Mouse (Mus musculus): ENCODE measurements around the gene Cabp1. TPM values are rescaled to one million over a fixed set of nuclear protein-coding genes. Genes with fewer than 3 reads are reported as not detected.

Gene Cabp1
- polyA plus RNA-seq, 1 experiment from 2014 or later: not detected

DNA sequence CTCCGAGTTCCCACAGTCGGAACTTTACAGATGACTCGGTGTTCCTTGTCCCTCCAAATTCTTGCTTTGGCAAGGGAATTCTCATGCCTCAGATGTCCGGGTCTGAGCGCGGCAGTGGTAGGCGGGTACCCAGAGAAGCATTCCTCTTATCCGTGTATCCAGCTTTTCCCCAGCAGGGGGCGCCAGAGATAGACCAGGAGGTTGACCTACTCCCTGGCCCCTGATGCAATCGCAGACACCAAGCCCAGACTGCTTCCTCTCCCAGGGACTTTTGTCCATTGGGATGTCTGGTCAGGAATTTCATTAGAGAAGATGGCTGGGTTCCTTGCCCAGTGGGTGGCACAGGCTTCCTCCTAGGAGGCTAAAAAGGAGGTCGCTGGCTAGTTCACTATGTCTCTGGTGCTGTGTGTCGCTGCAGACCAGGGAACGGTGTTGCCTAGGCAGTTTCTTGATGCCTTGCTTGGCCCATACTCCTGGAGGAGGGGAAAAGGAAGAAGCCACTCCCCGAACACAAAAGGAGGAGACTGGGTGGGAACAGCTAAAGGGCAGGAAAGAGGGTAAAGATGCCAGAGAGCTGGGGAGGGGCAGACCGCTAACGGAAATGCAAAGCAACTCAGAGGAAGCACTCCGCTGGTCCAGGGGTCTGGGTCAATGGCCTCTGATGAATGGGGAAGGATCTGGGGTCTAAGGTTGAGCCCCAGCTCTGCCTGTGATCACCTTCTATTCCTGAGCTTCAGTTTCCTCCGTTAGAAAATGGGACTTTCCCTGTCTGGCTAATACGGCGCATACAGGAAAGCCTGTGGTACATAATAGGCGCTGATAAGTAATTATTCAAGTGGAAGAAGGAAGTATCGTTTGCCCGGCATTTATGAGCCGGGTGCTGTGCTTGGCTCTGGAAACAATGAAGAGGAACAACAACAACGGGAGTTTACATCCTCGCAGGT lies 6.7 kb downstream of the Cabp1 start:
- Histone ChIP-seq H3K36me3 (no peaks in the 10 kb centered on the region), H3K4me1 (replicated peaks) (peaks cover 15% of the 10 kb centered on the region), H3K27ac (no peak overlapping the region), H3K9ac (peak overlapping the region; percentile 17; the same call in 1 of the 2 replicates), H3K9me3 (replicated peaks) (no peaks in the 10 kb centered on the region; the same call in 1 of the 2 replicates), H3K4me2 (peak overlapping the region; percentile 51), H3K27me3 (peaks cover 96% of the 10 kb centered on the region), H3K4me3 (replicated peaks) (peak overlapping the region; percentile 32)
- 4% methylated on average over 26 of the region's 26 CpGs for WGBS (ENCODE audit: insufficient replicate concordance)
- DNase-seq (peak; percentile 78), ATAC-seq (ENCODE audit: low read depth) (peak; percentile 72)

DNA sequence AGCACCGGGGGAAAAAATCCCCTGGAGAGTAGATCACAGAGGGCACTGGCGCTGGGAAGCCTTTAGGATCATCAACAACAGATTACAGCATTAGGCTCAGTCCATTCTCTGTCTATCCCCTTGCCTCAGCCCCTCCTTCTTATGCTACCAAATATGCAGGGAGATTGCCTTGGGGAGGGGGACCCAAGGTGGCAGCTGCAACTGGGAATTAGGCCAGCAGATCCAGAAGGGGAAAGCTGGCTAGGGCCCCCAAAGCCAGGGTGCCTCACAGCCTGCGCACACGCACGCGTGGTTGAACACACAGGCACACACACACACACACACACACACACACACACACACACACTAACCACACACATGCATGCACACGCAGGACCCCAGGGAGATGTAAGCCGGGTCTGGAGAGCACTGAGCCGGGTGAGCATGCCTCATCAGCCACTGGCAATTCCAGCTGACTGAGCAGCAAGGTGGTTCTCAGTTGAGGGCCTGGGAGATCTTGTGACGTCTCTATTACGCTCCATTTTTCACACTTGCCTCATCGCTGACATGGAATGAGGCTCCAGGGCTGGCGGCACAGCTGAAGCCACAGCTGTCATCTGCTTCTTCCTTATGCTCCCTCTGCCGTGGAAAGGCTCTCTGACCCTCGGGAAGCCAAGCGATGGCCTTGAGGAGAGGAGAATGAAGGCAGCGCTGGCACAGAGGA lies 7.7 kb downstream of the Cabp1 start:
- H3K4me2 ChIP-seq: peak overlapping the region; percentile 51
- H3K36me3 ChIP-seq: no peaks in the 10 kb centered on the region
- H3K9ac ChIP-seq: no peak overlapping the region
- ATAC-seq (ENCODE audit: low read depth): no peak
- H3K4me1 ChIP-seq (replicated peaks): peaks cover 18% of the 10 kb centered on the region
- no peak overlapping the region for H3K4me3 ChIP-seq (replicated peaks)
- H3K27me3 ChIP-seq: peaks cover 89% of the 10 kb centered on the region
- whole genome bisulfite sequencing (ENCODE audit: insufficient replicate concordance): 41% methylated on average over 17 of the region's 17 CpGs
- no peaks in the 10 kb centered on the region; the same call in 1 of the 2 replicates for H3K9me3 ChIP-seq (replicated peaks)
- no peak overlapping the region for H3K27ac ChIP-seq
- DNase-seq: no peak

DNA sequence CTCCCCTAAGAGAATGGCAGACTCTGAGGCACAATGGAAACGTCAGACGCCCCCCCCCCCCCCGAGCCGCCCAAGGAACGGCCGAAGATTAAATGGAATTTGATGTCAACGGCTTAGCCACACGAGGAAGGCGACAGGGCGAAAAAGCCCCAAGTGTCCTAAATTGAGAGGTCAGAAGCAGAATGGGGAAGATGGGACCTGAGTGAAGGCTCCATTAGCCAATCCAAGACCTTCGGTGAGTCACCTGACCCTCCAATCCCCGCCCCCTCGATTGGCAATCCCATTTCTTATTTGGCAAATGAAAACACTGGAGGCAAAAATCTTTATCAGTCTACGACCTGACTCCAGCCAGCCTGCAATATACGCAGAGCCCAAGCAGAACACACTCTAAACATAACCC lies 9.5 kb downstream of the Cabp1 start:
- no peak overlapping the region for H3K9ac ChIP-seq
- no peak overlapping the region for H3K4me2 ChIP-seq
- ATAC-seq (ENCODE audit: low read depth): no peak
- 34% methylated on average over 15 of the region's 15 CpGs for WGBS (ENCODE audit: insufficient replicate concordance)
- no peak overlapping the region for H3K27ac ChIP-seq
- no peaks in the 10 kb centered on the region for H3K36me3 ChIP-seq
- no peak overlapping the region for H3K4me3 ChIP-seq (replicated peaks)
- H3K4me1 ChIP-seq (replicated peaks): peaks cover 21% of the 10 kb centered on the region
- H3K27me3 ChIP-seq: peaks cover 71% of the 10 kb centered on the region
- no peak for DNase-seq
- no peaks in the 10 kb centered on the region; the same call in 1 of the 2 replicates for H3K9me3 ChIP-seq (replicated peaks)

DNA sequence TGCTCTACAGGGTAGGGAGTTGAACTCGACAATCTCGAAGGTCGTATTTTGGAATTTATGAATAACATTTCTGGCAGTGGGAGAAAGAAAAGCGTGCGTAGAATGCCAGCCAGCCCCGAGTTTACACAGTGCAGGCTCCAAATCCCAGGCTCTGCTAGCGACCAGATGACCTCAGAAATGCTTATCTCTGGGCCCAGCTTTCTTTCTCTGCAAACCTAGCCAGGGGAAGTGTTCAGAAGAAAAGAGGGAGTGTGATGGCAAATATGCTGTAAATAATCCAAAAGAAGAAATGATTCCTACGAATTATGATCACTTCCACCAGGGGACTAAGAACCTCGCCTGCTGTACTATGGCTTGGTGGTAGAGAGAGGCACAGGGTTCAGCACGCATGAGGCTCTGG lies 10.7 kb downstream of the Cabp1 start:
- ATAC-seq (ENCODE audit: low read depth) (no peak), DNase-seq (no peak)
- Histone ChIP-seq H3K4me1 (replicated peaks) (peaks cover 21% of the 10 kb centered on the region), H3K27me3 (peaks cover 59% of the 10 kb centered on the region), H3K9me3 (replicated peaks) (no peaks in the 10 kb centered on the region; the same call in 1 of the 2 replicates), H3K36me3 (no peaks in the 10 kb centered on the region), H3K4me2 (no peak overlapping the region), H3K4me3 (replicated peaks) (no peak overlapping the region), H3K27ac (no peak overlapping the region), H3K9ac (no peak overlapping the region)
- WGBS (ENCODE audit: insufficient replicate concordance): 32% methylated on average over 10 of the region's 10 CpGs

DNA sequence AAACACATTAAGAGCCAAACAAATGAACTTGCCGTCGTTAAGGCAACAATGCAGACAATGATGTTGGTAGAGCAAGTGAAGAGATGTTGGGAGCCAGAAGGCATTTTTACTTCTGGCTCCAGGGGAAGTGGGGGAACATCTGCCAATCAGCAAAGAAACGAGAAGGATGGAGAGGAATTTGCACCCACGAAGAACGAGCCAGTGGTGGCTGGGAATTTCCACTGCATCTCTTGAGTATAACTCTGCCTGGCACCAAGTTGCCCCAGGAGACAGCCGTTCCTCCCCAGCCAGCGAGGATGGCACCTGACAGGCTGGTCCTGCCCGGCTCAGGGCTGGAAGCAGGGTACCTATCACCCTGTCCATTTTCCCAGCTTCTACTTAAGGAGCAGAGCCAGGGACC lies 11.3 kb downstream of the Cabp1 start:
- H3K4me1 ChIP-seq (replicated peaks): peaks cover 21% of the 10 kb centered on the region

DNA sequence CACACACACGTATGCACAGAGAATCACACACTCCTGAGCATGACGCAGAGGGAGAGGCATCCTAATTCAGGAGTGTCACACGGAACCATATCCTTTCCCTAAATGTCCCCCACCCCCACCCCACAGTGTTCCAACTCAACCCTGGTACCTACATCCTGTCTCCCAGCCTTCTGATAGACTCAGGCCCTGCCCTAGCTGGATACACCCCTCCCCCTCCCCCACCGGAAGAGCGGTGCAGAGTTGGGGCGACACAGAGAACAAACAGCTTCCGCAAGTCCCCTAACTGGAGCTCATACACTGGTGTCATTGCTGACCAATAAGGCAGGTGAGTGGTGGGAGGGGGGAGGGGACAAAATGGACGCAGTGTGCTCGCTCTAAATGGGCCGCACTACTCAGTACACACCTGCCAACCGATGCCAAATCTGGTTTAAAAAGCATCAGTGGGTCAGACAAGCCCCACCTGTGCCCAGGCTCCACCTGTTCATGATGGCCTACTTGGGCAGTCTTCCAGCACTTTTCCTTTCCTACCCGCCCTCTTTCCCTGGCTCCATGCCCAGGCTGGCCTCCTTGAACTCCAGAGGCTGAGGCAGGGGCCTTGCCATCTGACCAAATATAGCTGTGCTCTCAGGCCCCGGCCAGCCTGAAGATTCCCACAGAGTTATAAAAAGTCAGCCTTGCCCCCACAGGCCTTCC lies 12.8 kb downstream of the Cabp1 start:
- 64% methylated on average over 13 of the region's 13 CpGs for WGBS (ENCODE audit: insufficient replicate concordance)
- H3K4me1 ChIP-seq (replicated peaks): peaks cover 10% of the 10 kb centered on the region; the same call in 1 of the 2 replicates
- no peak overlapping the region for H3K27ac ChIP-seq
- H3K9ac ChIP-seq: no peak overlapping the region
- no peak overlapping the region for H3K4me3 ChIP-seq (replicated peaks)
- no peak overlapping the region for H3K4me2 ChIP-seq
- H3K36me3 ChIP-seq: no peaks in the 10 kb centered on the region
- peaks cover 40% of the 10 kb centered on the region for H3K27me3 ChIP-seq
- H3K9me3 ChIP-seq (replicated peaks): no peaks in the 10 kb centered on the region
- DNase-seq (no peak), ATAC-seq (ENCODE audit: low read depth) (no peak)

More for the DNA sequence above, 11.3 kb downstream of the Cabp1 start:
- H3K9me3 ChIP-seq (replicated peaks): no peaks in the 10 kb centered on the region
- H3K4me2 ChIP-seq: no peak overlapping the region
- H3K36me3 ChIP-seq: no peaks in the 10 kb centered on the region
- no peak overlapping the region for H3K9ac ChIP-seq
- H3K27ac ChIP-seq: no peak overlapping the region
- ATAC-seq (ENCODE audit: low read depth) (no peak), DNase-seq (no peak)
- H3K4me3 ChIP-seq (replicated peaks): no peak overlapping the region
- WGBS (ENCODE audit: insufficient replicate concordance): 63% methylated on average over 8 of the region's 8 CpGs
- H3K27me3 ChIP-seq: peaks cover 55% of the 10 kb centered on the region

DNA sequence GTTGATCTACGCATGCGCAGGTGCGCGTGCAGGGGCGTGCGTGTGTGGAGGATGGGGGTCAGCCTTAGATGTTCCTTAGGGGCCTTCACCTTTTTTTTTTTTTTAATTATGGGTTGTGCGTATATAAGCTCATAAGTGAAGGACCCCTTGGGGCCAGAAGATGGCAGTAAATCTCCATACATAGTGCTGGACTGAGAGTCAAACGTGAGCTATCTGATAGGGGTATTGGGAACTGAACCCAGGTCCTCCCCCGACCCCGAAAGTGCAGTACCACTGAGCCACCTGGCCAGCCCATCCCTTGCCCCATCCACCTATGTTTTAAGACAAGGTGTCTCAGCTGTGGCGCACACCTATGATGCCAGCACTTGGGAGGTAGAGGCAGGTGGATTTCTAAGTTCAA lies 14.6 kb downstream of the Cabp1 start:
- H3K9me3 ChIP-seq (replicated peaks): no peaks in the 10 kb centered on the region
- DNase-seq (no peak), ATAC-seq (ENCODE audit: low read depth) (no peak)
- H3K4me3 ChIP-seq (replicated peaks): no peak overlapping the region
- H3K4me2 ChIP-seq: no peak overlapping the region
- no peak overlapping the region for H3K9ac ChIP-seq
- peaks cover 10% of the 10 kb centered on the region; the same call in 1 of the 2 replicates for H3K4me1 ChIP-seq (replicated peaks)
- H3K27me3 ChIP-seq: peaks cover 22% of the 10 kb centered on the region
- H3K27ac ChIP-seq: no peak overlapping the region
- H3K36me3 ChIP-seq: no peaks in the 10 kb centered on the region
- 78% methylated on average over 11 of the region's 11 CpGs for WGBS (ENCODE audit: insufficient replicate concordance)

DNA sequence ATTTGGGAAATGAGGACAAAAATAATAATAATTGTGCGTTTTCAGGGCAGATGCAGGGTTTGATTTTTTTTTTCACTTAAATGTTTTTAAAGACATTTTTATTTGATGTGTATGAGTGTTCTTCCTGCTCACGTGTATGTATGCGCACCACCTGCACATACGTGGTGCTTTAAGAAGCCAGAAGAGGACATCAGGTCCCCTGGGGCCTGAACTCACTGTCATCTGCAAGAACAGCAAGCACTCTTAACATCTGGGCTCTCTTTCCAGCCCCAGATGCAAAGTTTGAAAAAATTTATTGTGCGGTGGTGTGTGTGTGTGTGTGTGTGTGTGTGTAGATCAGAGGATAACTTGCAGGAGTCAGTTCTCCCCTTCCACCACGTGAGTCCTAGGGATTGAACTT lies 16.3 kb downstream of the Cabp1 start:
- Histone ChIP-seq H3K4me1 (replicated peaks) (peaks cover 6% of the 10 kb centered on the region; the same call in 1 of the 2 replicates), H3K9me3 (replicated peaks) (no peaks in the 10 kb centered on the region), H3K27ac (no peak overlapping the region), H3K36me3 (no peaks in the 10 kb centered on the region), H3K4me3 (replicated peaks) (no peak overlapping the region), H3K27me3 (peaks cover 5% of the 10 kb centered on the region; the same call in 1 of the 2 replicates), H3K4me2 (no peak overlapping the region), H3K9ac (no peak overlapping the region)
- WGBS (ENCODE audit: insufficient replicate concordance): 74% methylated on average over 6 of the region's 6 CpGs
- DNase-seq (no peak), ATAC-seq (ENCODE audit: low read depth) (no peak)

DNA sequence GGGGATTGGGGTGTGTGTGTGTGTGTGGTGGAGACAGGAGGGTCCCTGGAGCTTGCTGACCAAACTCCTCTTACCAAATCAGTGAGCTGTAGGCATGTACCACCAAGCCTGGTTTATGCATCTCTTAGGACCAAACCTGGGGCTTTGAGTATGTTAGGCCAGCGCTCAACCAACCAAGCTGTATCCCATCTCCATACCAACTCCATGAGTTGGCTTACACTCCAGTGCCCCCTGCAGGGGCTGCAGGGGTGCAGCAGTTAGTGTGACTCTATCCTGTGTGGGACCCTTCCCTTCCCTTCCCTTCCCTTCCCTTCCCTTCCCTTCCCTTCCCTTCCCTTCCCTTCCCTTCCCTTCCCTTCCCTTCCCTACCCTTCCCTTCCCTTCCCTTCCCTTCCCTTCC lies 19.6 kb downstream of the Cabp1 start:
- no peaks in the 10 kb centered on the region for H3K36me3 ChIP-seq
- H3K4me1 ChIP-seq (replicated peaks): no peaks in the 10 kb centered on the region
- ATAC-seq (ENCODE audit: low read depth) (no peak), DNase-seq (no peak)
- 82% methylated on average over 1 of the region's 1 CpGs for WGBS (ENCODE audit: insufficient replicate concordance)
- H3K27me3 ChIP-seq: no peaks in the 10 kb centered on the region
- no peak overlapping the region for H3K4me2 ChIP-seq
- H3K4me3 ChIP-seq (replicated peaks): no peak overlapping the region
- H3K27ac ChIP-seq: no peak overlapping the region
- H3K9ac ChIP-seq: no peak overlapping the region
- no peaks in the 10 kb centered on the region for H3K9me3 ChIP-seq (replicated peaks)

DNA sequence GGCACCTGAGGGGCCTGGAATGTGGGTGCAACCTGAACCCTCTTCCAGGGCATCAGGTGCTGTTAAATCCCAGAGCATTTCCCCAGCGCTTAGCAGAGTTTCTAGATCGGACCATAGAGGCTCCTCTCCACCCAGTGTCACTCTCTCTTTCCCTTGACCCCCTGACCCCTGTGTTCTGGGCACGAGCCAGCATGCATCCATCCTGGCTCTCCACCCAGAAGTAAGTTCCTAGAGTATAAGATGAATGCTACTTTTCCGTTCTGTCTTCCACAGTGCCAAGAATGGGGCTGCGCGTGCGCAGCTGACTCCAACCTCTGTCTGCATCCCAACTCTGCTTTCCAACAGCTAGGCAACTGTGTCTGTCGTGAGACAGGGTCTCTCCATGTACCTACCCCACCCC lies 24.0 kb downstream of the Cabp1 start:
- Histone ChIP-seq H3K27ac (no peak overlapping the region), H3K9ac (no peak overlapping the region), H3K27me3 (no peaks in the 10 kb centered on the region), H3K36me3 (no peaks in the 10 kb centered on the region), H3K4me1 (replicated peaks) (peaks cover 23% of the 10 kb centered on the region), H3K4me2 (no peak overlapping the region), H3K4me3 (replicated peaks) (no peak overlapping the region), H3K9me3 (replicated peaks) (0 out of 2 replicates have a peak, but pooled peaks cover 3% of the 10 kb centered on the region)
- DNase-seq (no peak), ATAC-seq (ENCODE audit: low read depth) (no peak)
- 83% methylated on average over 8 of the region's 8 CpGs for WGBS (ENCODE audit: insufficient replicate concordance)

Data from liver, embryonic 13.5 days (tissue).